Mouse (Mus musculus) myocyte (in vitro differentiated cells): ENCODE results near the gene Gm42906.
A peak's percentile ranks its signal among the peaks of the same experiment; 100 is the strongest.

Experiments used
- E2F4 ChIP-seq: IDR thresholded peaks from one replicate; pipeline ENCODE4 v1.6.1; 2011; ENCODE audit warnings: mild to moderate bottlenecking, control low read depth, moderate library complexity; ENCODE audit not compliant: insufficient read depth
- MAX ChIP-seq: IDR thresholded peaks from one replicate; pipeline ENCODE4 v1.6.1; 2011; ENCODE audit warnings: low read depth, mild to moderate bottlenecking, control low read depth
- MYOD1 ChIP-seq, 3 experiments: IDR thresholded peaks; one replicate each; pipeline ENCODE4 v1.6.1; 2011; ENCODE audit warnings: control low read depth in 2 of 3, low read depth in 2 of 3, mild to moderate bottlenecking in 2 of 3, moderate library complexity in 1 of 3; ENCODE audit not compliant: insufficient read length in 2 of 3, control insufficient read depth in 1 of 3
- MYOG ChIP-seq, 3 experiments: IDR thresholded peaks; one replicate each; pipeline ENCODE4 v1.6.1; 2011; ENCODE audit warnings: control low read depth in 2 of 3, low read depth in 2 of 3, mild to moderate bottlenecking in 2 of 3; ENCODE audit not compliant: insufficient read length in 2 of 3, control insufficient read depth in 1 of 3, insufficient read depth in 1 of 3
- POLR2A ChIP-seq: IDR thresholded peaks from one replicate; pipeline ENCODE4 v1.6.1; 2011; ENCODE audit warnings: low read depth, mild to moderate bottlenecking, control low read depth, moderate library complexity; ENCODE audit not compliant: insufficient read length
- POLR2AphosphoS2 ChIP-seq: IDR thresholded peaks from one replicate; pipeline ENCODE4 v1.6.1; 2011; ENCODE audit warnings: low read depth, control low read depth; ENCODE audit not compliant: insufficient read length
- SRF ChIP-seq: IDR thresholded peaks from one replicate; pipeline ENCODE4 v1.6.1; 2011; ENCODE audit warnings: low read depth; ENCODE audit not compliant: control insufficient read depth, insufficient read length
- TCF12 ChIP-seq: IDR thresholded peaks from one replicate; pipeline ENCODE4 v1.6.1; 2011; ENCODE audit warnings: mild to moderate bottlenecking, control low read depth; ENCODE audit not compliant: poor library complexity, insufficient read depth, severe bottlenecking
- TCF3 ChIP-seq: IDR thresholded peaks from one replicate; pipeline ENCODE4 v1.6.1; 2011; ENCODE audit warnings: low read depth, control low read depth; ENCODE audit not compliant: insufficient read length
- USF1 ChIP-seq: IDR thresholded peaks from one replicate; pipeline ENCODE4 v1.6.1; 2011; ENCODE audit warnings: low read depth, mild to moderate bottlenecking, control low read depth, moderate library complexity

GRCm38 (mm10) chr5:151412666-151413463 is 15.1 kb downstream of the Gm42906 start:
- TF ChIP-seq MAX (no peak), E2F4 (no peak), USF1 (no peak), POLR2A (no peak), POLR2AphosphoS2 (no peak), TCF12 (no peak), TCF3 (no peak), SRF (no peak), MYOG (IDR thresholded peaks at IDR 0.05; ENCODE audit: control insufficient read depth in 1 of 3, insufficient read depth in 1 of 3, insufficient read length in 2 of 3, low read depth in 2 of 3) (no peak), MYOD1 (IDR thresholded peaks at IDR 0.05; ENCODE audit: control insufficient read depth in 1 of 3, insufficient read length in 2 of 3, low read depth in 2 of 3) (peak in 1 of 3 experiments; percentile 12)
